Mouse (Mus musculus) kidney, postnatal 36 days (tissue): ENCODE data around the gene Tollip.

ENCODE experiments used
- DNase-seq, 2 experiments: peaks; one replicate each; pipeline ENCODE4 v3.0.0; 2021 to 2022; ENCODE audit warnings: mixed read lengths in 2 of 2

Tollip gene

GRCm38 (mm10) chr7:141918407-141918806 is at the start of gene Tollip:
Tollip (minus strand) TSS chr7:141918507.
- no peak for DNase-seq

GRCm38 (mm10) chr7:141966281-141966680 is 48.0 kb upstream of the Tollip start:
- DNase-seq: no peak

- DNase-seq: no peak
Observed at GRCm38 (mm10) chr7:141962521-141962920, 44.2 kb upstream of the Tollip start.

- DNase-seq: no peak
Observed at GRCm38 (mm10) chr7:141961491-141961890, 43.2 kb upstream of the Tollip start.

- no peak for DNase-seq
Observed at GRCm38 (mm10) chr7:141960926-141961325, 42.6 kb upstream of the Tollip start.

GRCm38 (mm10) chr7:141959133-141959532 is 40.8 kb upstream of the Tollip start:
- peak in 1 of 2 experiments; percentile 59 for DNase-seq

- DNase-seq: no peak
Observed at GRCm38 (mm10) chr7:141958211-141958610, 39.9 kb upstream of the Tollip start.

GRCm38 (mm10) chr7:141957524-141958051 is 39.3 kb upstream of the Tollip start:
- no peak for DNase-seq

- DNase-seq: no peak
Observed at GRCm38 (mm10) chr7:141956174-141956566, 37.9 kb upstream of the Tollip start.

GRCm38 (mm10) chr7:141955565-141956173 is 37.4 kb upstream of the Tollip start:
- no peak for DNase-seq

- no peak for DNase-seq
Observed at GRCm38 (mm10) chr7:141953616-141954015, 35.3 kb upstream of the Tollip start.

GRCm38 (mm10) chr7:141952920-141953319 is 34.6 kb upstream of the Tollip start:
- no peak for DNase-seq

- DNase-seq: no peak
Observed at GRCm38 (mm10) chr7:141951821-141952220, 33.5 kb upstream of the Tollip start.

- peak in 1 of 2 experiments; percentile 13 for DNase-seq
Observed at GRCm38 (mm10) chr7:141950104-141951013, 32.1 kb upstream of the Tollip start.

GRCm38 (mm10) chr7:141949799-141950103 is 31.4 kb upstream of the Tollip start:
- no peak for DNase-seq

GRCm38 (mm10) chr7:141948906-141949798 is 30.8 kb upstream of the Tollip start, which contains the start of gene Brsk2:
Brsk2 (plus strand) TSS chr7:141949751.
- peak; percentile 97 for DNase-seq

GRCm38 (mm10) chr7:141948045-141948444 is 29.7 kb upstream of the Tollip start:
- DNase-seq: no peak

- no peak for DNase-seq
Observed at GRCm38 (mm10) chr7:141947512-141947911, 29.2 kb upstream of the Tollip start.

- DNase-seq: no peak
Observed at GRCm38 (mm10) chr7:141945927-141946326, 27.6 kb upstream of the Tollip start.

- DNase-seq: no peak
Observed at GRCm38 (mm10) chr7:141943444-141943843, 25.1 kb upstream of the Tollip start.

GRCm38 (mm10) chr7:141934951-141935350 is 16.6 kb upstream of the Tollip start:
- DNase-seq: no peak

GRCm38 (mm10) chr7:141934128-141934898 is 16.0 kb upstream of the Tollip start:
- no peak for DNase-seq
